Mouse (Mus musculus) myocyte (in vitro differentiated cells): Measurements from ENCODE around the gene Atp2a2.

Source experiments
- POLR2A ChIP-seq: IDR thresholded peaks from one replicate; pipeline ENCODE4 v1.6.1; 2011; ENCODE audit warnings: low read depth, mild to moderate bottlenecking, control low read depth, moderate library complexity; ENCODE audit not compliant: insufficient read length
- SRF ChIP-seq: IDR thresholded peaks from one replicate; pipeline ENCODE4 v1.6.1; 2011; ENCODE audit warnings: low read depth; ENCODE audit not compliant: control insufficient read depth, insufficient read length

DNA sequence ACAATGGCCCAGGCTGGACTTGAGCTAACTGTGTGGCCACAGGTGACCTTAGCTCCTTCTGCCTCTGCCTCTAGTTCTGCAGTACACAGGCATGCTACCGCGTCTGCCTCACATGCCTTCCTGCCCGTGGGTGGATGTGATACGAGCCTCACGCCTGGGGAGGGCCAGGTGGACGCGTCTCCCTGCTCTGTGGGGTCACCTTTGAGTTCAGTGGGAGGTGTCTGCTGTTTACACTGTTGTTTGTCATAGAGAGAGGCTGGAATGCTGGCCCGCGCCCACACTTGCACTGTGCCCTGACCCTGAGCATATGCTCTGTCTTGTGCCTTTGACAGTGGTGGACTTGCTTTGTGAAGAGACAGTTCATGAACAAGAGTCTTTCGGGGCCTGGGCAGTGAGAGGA, 96.5 kb downstream of the Atp2a2 start:
- no peak for TF ChIP-seq SRF
- no peak for TF ChIP-seq POLR2A
